Mouse (Mus musculus): ENCODE results near the gene Ghdc. TPM values are rescaled to one million over a fixed set of nuclear protein-coding genes. Genes with fewer than 3 reads are reported as not detected.

Gene Ghdc
- total and polyA plus RNA-seq, 3 experiments: 5.7 to 9.2 TPM; not detected in 1

DNA sequence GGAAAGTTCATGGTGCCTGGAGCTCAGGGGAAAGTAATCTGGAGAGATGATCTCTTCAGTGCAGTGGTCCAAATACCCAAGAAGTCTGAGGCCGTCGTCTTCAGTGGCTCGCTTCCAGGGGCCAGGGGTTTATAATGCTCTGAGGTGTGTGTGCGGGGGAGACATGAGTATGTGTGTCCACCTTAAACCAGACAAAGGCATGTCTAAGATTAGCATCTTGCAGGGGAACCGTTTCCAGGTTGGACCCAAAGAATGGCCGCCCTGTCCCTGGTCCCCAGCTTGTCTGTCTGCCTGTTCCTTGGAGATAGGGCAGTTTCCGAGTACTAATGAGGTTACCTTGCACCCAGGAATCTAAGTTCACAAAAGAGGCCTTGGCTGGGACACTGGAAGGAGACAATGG, 7.9 kb downstream of the Ghdc start, which contains the start of gene Hcrt:
Hcrt (minus strand) TSS at position 101 of the 400 bp plus-strand sequence.
- Histone ChIP-seq H3K79me2 (ENCODE audit: control insufficient read depth, insufficient read depth, low read length, poor library complexity) (no peaks in the 10 kb centered on the region), H3K9ac (ENCODE audit: control insufficient read depth, low read depth, low read length, poor library complexity, severe bottlenecking) (no peak within 1 kb of the TSS), H3K27ac (ENCODE audit: control insufficient read depth, low read depth, low read length) (no peak within 1 kb of the TSS), H3K27me3 (ENCODE audit: control insufficient read depth in 1 of 2, insufficient read depth in 2 of 2, low read length in 2 of 2) (peaks cover 3 to 4% of the 10 kb centered on the region in 2 experiments; a peak in 2 of 4 replicates), H3K4me1 (ENCODE audit: control insufficient read depth in 1 of 2, insufficient read depth in 2 of 2, low read length in 2 of 2) (no peaks in the 10 kb centered on the region), H3K9me3 (replicated peaks; ENCODE audit: insufficient read depth, low read length) (no peaks in the 10 kb centered on the region), H3K36me3 (ENCODE audit: control insufficient read depth in 1 of 2, insufficient read depth in 2 of 2, low read length in 2 of 2) (no peaks in the 10 kb centered on the region), H3K4me3 (ENCODE audit: control insufficient read depth in 1 of 2, insufficient read depth in 1 of 2, low read depth in 2 of 2, low read length in 2 of 2) (no peak within 1 kb of the TSS)
- DNase-seq (ENCODE audit: low read depth, low spot score): no peak
- TF ChIP-seq UBTF (IDR thresholded peaks at IDR 0.05; ENCODE audit: borderline replicate concordance, insufficient read depth, low read depth, low read length) (no peak), MAFK (IDR thresholded peaks at IDR 0.05; ENCODE audit: borderline replicate concordance, low read depth, low read length) (no peak), EP300 (IDR thresholded peaks at IDR 0.05; ENCODE audit: low read depth in 1 of 2, low read length in 2 of 2) (no peak), MXI1 (IDR thresholded peaks at IDR 0.05; ENCODE audit: low read depth, low read length) (no peak), TBP (IDR thresholded peaks at IDR 0.05; ENCODE audit: low read depth, low read length) (no peak), HCFC1 (IDR thresholded peaks at IDR 0.05; ENCODE audit: low read depth, low read length) (no peak)

- H3K27ac ChIP-seq (ENCODE audit: control insufficient read depth, low read depth, low read length): no peak overlapping the region
- H3K9ac ChIP-seq (ENCODE audit: control insufficient read depth, low read depth, low read length, poor library complexity, severe bottlenecking): no peak overlapping the region
- H3K4me3 ChIP-seq (ENCODE audit: control insufficient read depth in 1 of 2, insufficient read depth in 1 of 2, low read depth in 2 of 2, low read length in 2 of 2): no peak overlapping the region
- peak; percentile 0; the same call in 1 of the 2 replicates for TF ChIP-seq RAD21 (IDR thresholded peaks at IDR 0.05; ENCODE audit: low read depth, low read length)
- TF ChIP-seq NELFE (IDR thresholded peaks at IDR 0.05; ENCODE audit: low read depth, low read length): no peak
- TF ChIP-seq MAZ (IDR thresholded peaks at IDR 0.05; ENCODE audit: low read depth, low read length): no peak
- peak in 2 of 3 experiments; percentile 38 to 68; a peak in 5 of 6 replicates for TF ChIP-seq CTCF (IDR thresholded peaks at IDR 0.05 in 2 of 3, conservative IDR thresholded peaks at IDR 0.05 in 1 of 3; ENCODE audit: control insufficient read depth in 1 of 3, insufficient read depth in 1 of 3, low read depth in 2 of 3, low read length in 3 of 3, poor library complexity in 1 of 3, severe bottlenecking in 1 of 3)
- peaks cover 3 to 4% of the 10 kb centered on the region in 2 experiments; a peak in 2 of 4 replicates for H3K27me3 ChIP-seq (ENCODE audit: control insufficient read depth in 1 of 2, insufficient read depth in 2 of 2, low read length in 2 of 2)
- H3K9me3 ChIP-seq (replicated peaks; ENCODE audit: insufficient read depth, low read length): no peaks in the 10 kb centered on the region
- DNase-seq (ENCODE audit: low read depth, low spot score): no peak
- no peaks in the 10 kb centered on the region for H3K4me1 ChIP-seq (ENCODE audit: control insufficient read depth in 1 of 2, insufficient read depth in 2 of 2, low read length in 2 of 2)
- H3K79me2 ChIP-seq (ENCODE audit: control insufficient read depth, insufficient read depth, low read length, poor library complexity): no peaks in the 10 kb centered on the region
- H3K36me3 ChIP-seq (ENCODE audit: control insufficient read depth in 1 of 2, insufficient read depth in 2 of 2, low read length in 2 of 2): no peaks in the 10 kb centered on the region
These were observed 9.2 kb downstream of the Ghdc start for GRCm38 (mm10) chr11:100761547-100762045.

GRCm38 (mm10) chr11:100759611-100760233, 11.0 kb downstream of the Ghdc start, which contains the start of gene Kcnh4:
TSS of gene Kcnh4 (minus strand) at chr11:100759942.
- Histone ChIP-seq H3K27ac (ENCODE audit: control insufficient read depth, low read depth, low read length) (no peak within 1 kb of the TSS), H3K4me3 (ENCODE audit: control insufficient read depth in 1 of 2, insufficient read depth in 1 of 2, low read depth in 2 of 2, low read length in 2 of 2) (peak within 1 kb of the TSS; percentile 43 to 53; a peak in 3 of 4 replicates), H3K79me2 (ENCODE audit: control insufficient read depth, insufficient read depth, low read length, poor library complexity) (no peaks in the 10 kb centered on the region), H3K9ac (ENCODE audit: control insufficient read depth, low read depth, low read length, poor library complexity, severe bottlenecking) (0 out of 2 replicates have a peak within 1 kb of the TSS, but pooled peaks have one; percentile 12), H3K36me3 (ENCODE audit: control insufficient read depth in 1 of 2, insufficient read depth in 2 of 2, low read length in 2 of 2) (no peaks in the 10 kb centered on the region), H3K9me3 (replicated peaks; ENCODE audit: insufficient read depth, low read length) (no peaks in the 10 kb centered on the region), H3K4me1 (ENCODE audit: control insufficient read depth in 1 of 2, insufficient read depth in 2 of 2, low read length in 2 of 2) (no peaks in the 10 kb centered on the region), H3K27me3 (ENCODE audit: control insufficient read depth in 1 of 2, insufficient read depth in 2 of 2, low read length in 2 of 2) (peaks cover 3 to 4% of the 10 kb centered on the region in 2 experiments; a peak in 2 of 4 replicates)
- DNase-seq (ENCODE audit: low read depth, low spot score): peak; percentile 71
- no peak for TF ChIP-seq E2F4 (IDR thresholded peaks at IDR 0.05; ENCODE audit: borderline replicate concordance, low read depth, low read length)
- no peak for TF ChIP-seq GATA1 (IDR thresholded peaks at IDR 0.05; ENCODE audit: low read depth, low read length)
- TF ChIP-seq SMC3 (IDR thresholded peaks at IDR 0.05; ENCODE audit: low read depth, low read length): peak; percentile 22; the same call in 1 of the 2 replicates
- no peak for TF ChIP-seq POLR2AphosphoS5 (IDR thresholded peaks at IDR 0.05; ENCODE audit: borderline replicate concordance, low read depth, low read length)
- no peak for TF ChIP-seq MYB (IDR thresholded peaks at IDR 0.05; ENCODE audit: low read depth, low read length)
- TF ChIP-seq CTCF (IDR thresholded peaks at IDR 0.05 in 2 of 3, conservative IDR thresholded peaks at IDR 0.05 in 1 of 3; ENCODE audit: control insufficient read depth in 1 of 3, insufficient read depth in 1 of 3, low read depth in 2 of 3, low read length in 3 of 3, poor library complexity in 1 of 3, severe bottlenecking in 1 of 3): peak in 2 of 3 experiments; percentile 33 to 47; a peak in 4 of 6 replicates

All from MEL (cell line).